Mouse (Mus musculus) forebrain, embryonic 16.5 days (tissue): Measurements from ENCODE around the gene Spem2. TPM values are rescaled to one million over a fixed set of nuclear protein-coding genes. Genes with fewer than 3 reads are reported as not detected.
A peak's percentile ranks its signal among the peaks of the same experiment; 100 is the strongest.

ENCODE experiments used
- ATAC-seq: fragments of 200-750 bp; cut with Nextera tagmentation; 2 replicates; pipeline ENCODE4 v1.8.0; 2017; ENCODE audit warnings: mild to moderate bottlenecking, moderate library complexity
- H3K27ac ChIP-seq: fragments of 300-500 bp; sonication (generic); 2 replicates; pipeline ENCODE4 v1.5.1; 2014; ENCODE audit warnings: low read length, control low read depth
- H3K27me3 ChIP-seq: fragments of 300-500 bp; sonication (generic); replicated peaks from 2 replicates; pipeline ENCODE4 v1.6.1; 2014; ENCODE audit warnings: low read length; ENCODE audit not compliant: control insufficient read depth, insufficient read depth
- H3K36me3 ChIP-seq: fragments of 300-500 bp; sonication (generic); 2 replicates; pipeline ENCODE4 v1.6.1; 2014; ENCODE audit not compliant: control insufficient read depth, insufficient read depth
- H3K4me1 ChIP-seq: fragments of 300-500 bp; sonication (generic); replicated peaks from 2 replicates; pipeline ENCODE4 v1.6.1; 2014; ENCODE audit warnings: low read length; ENCODE audit not compliant: control insufficient read depth, insufficient read depth
- H3K4me2 ChIP-seq: fragments of 300-500 bp; sonication (generic); 2 replicates; pipeline ENCODE4 v1.6.1; 2014; ENCODE audit warnings: mild to moderate bottlenecking, low read length, control low read depth
- H3K4me3 ChIP-seq: fragments of 300-500 bp; sonication (generic); replicated peaks from 2 replicates; pipeline ENCODE4 v1.5.1; 2014; ENCODE audit warnings: mild to moderate bottlenecking, low read length, control low read depth
- H3K9ac ChIP-seq: fragments of 300-500 bp; sonication (generic); replicated peaks from 2 replicates; pipeline ENCODE4 v1.6.1; 2014; ENCODE audit warnings: low read depth, low read length, control low read depth
- H3K9me3 ChIP-seq: fragments of 300-500 bp; sonication (generic); 2 replicates; pipeline ENCODE4 v1.6.1; 2016; ENCODE audit warnings: low read length; ENCODE audit not compliant: control insufficient read depth
- WGBS: fragments of 180-500 bp; shearing (Covaris S2); extraction: QIAGEN DNeasy Blood & Tissue Kit; methylation state at CpG from one replicate; pipeline ENCODE4 v1.1.7; 2014; 5-methylcytosine and 5-hydroxymethylcytosine counted together
- polyA plus RNA-seq: library from polyadenylated mRNA; unstranded; fragments of >200 nt; fragmentation: Nextera tagmentation; extraction: Ambion mirVana; gene quantifications from 2 replicates; pipeline ENCODE4 v1.2.1, GENCODE M21; 2015

Spem2 gene
- polyA plus RNA-seq, 1 experiment from 2014 or later = not detected

DNA sequence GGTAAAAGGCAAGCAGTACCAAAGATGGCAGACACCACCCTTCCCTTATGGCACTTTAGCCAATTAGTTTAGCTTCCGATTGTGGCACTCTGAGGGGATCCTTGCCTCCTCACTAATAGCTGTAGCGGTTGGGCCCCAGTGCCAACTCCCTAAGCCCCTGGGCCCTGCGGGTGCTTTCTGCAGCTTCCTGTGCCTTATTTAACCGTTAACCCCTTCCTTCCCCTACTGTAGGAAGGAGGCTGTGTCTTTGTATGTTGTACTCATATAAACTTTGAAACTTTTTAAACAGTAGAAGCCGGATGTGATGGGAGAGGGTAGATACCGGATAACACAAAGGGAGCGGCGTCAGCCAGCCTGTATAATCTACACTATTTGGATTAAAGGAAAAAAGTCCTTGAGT, 32.5 kb upstream of the Spem2 start:
- Histone ChIP-seq H3K4me1 (peaks cover 20% of the 10 kb centered on the region), H3K4me2 (no peak overlapping the region), H3K9ac (no peak overlapping the region), H3K4me3 (no peak overlapping the region), H3K9me3 (no peaks in the 10 kb centered on the region), H3K36me3 (peaks cover 18% of the 10 kb centered on the region; the same call in 1 of the 2 replicates), H3K27me3 (no peaks in the 10 kb centered on the region), H3K27ac (no peak overlapping the region)
- ATAC-seq = no peak
- WGBS = 65% methylated on average over 8 of the region's 8 CpGs

- no peak for ATAC-seq
- H3K4me1 ChIP-seq = peaks cover 24% of the 10 kb centered on the region
- H3K9ac ChIP-seq = no peak overlapping the region
- no peak overlapping the region for H3K4me3 ChIP-seq
- no peaks in the 10 kb centered on the region for H3K27me3 ChIP-seq
- H3K4me2 ChIP-seq = no peak overlapping the region
- H3K9me3 ChIP-seq = no peaks in the 10 kb centered on the region
- H3K27ac ChIP-seq = no peak overlapping the region
- H3K36me3 ChIP-seq = peaks cover 18% of the 10 kb centered on the region; the same call in 1 of the 2 replicates
- 95% methylated on average over 15 of the region's 15 CpGs for WGBS
Measured at GRCm38 (mm10) chr11:69849884-69850283, 31.6 kb upstream of the Spem2 start.

GRCm38 (mm10) chr11:69849128-69849527, 30.9 kb upstream of the Spem2 start:
- Histone ChIP-seq H3K4me1 (peaks cover 24% of the 10 kb centered on the region), H3K9ac (no peak overlapping the region), H3K36me3 (peaks cover 18% of the 10 kb centered on the region; the same call in 1 of the 2 replicates), H3K4me2 (no peak overlapping the region), H3K27me3 (no peaks in the 10 kb centered on the region), H3K4me3 (no peak overlapping the region), H3K9me3 (no peaks in the 10 kb centered on the region), H3K27ac (no peak overlapping the region)
- WGBS = 91% methylated on average over 9 of the region's 9 CpGs
- no peak for ATAC-seq

DNA sequence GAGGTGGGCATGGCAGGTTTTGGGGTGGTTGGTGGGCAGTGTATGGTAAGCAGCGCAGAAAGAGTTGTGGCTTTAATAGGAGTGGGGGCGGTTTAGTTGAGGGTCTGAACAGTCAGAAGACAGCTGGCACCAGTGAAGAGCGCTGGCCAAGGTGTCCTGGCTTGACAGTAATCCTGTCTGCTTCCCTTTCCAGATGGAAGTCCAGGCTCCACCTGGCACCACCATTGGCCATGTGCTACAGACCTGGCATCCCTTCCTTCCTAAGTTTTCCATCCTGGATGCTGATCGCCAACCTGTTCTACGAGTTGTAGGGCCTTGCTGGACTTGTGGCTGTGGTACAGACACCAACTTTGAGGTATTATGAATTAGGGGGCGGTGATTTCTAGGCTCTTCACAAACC, 29.8 kb upstream of the Spem2 start:
- H3K9me3 ChIP-seq = no peaks in the 10 kb centered on the region
- no peaks in the 10 kb centered on the region for H3K27me3 ChIP-seq
- H3K36me3 ChIP-seq = peaks cover 18% of the 10 kb centered on the region; the same call in 1 of the 2 replicates
- H3K4me1 ChIP-seq = peaks cover 24% of the 10 kb centered on the region
- no peak overlapping the region for H3K27ac ChIP-seq
- ATAC-seq = no peak
- H3K9ac ChIP-seq = no peak overlapping the region; the same call in 1 of the 2 replicates
- H3K4me2 ChIP-seq = peak overlapping the region; percentile 53
- WGBS = 97% methylated on average over 6 of the region's 6 CpGs
- no peak overlapping the region for H3K4me3 ChIP-seq

GRCm38 (mm10) chr11:69846738-69847688, 28.7 kb upstream of the Spem2 start:
- peak; percentile 41 for ATAC-seq
- Histone ChIP-seq H3K9ac (peak overlapping the region; percentile 89), H3K9me3 (no peaks in the 10 kb centered on the region), H3K36me3 (peaks cover 18% of the 10 kb centered on the region; the same call in 1 of the 2 replicates), H3K4me3 (peak overlapping the region; percentile 76), H3K27ac (peak overlapping the region; percentile 95), H3K4me1 (peaks cover 24% of the 10 kb centered on the region), H3K27me3 (no peaks in the 10 kb centered on the region), H3K4me2 (peak overlapping the region; percentile 53)
- 11% methylated on average over 37 of the region's 37 CpGs for WGBS

DNA sequence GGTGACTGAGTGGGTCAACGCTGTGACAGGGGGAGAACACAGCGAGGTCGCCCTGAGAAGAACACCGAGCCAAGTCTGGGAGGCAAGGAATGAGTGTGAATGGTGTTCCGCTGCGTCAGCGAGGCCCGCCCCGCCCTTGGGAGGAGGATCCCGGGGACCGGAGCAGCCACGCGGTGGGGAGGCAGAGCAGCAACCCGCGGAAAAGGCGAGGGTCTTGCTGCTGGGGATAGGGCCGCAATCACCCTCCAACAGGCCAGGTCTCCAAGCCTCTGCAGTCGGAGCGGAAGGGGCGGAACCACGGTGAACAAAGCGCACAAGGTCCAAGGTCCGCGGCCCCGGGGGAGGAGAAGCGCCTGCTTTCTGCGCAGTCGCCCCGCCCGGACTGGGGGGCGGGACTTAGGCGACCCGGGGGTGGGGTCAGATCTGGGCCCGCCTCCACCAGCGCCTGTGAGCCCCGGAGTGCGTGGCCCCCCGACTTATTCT, 28.0 kb upstream of the Spem2 start, which contains the start of gene Plscr3:
Gene Plscr3 (plus strand): TSS at position 179 of the 483 bp plus-strand sequence.
- WGBS = under 1% methylated on average over 38 of the region's 38 CpGs
- Histone ChIP-seq H3K9me3 (no peaks in the 10 kb centered on the region), H3K27me3 (no peaks in the 10 kb centered on the region), H3K4me2 (peak within 1 kb of the TSS; percentile 53), H3K9ac (peak within 1 kb of the TSS; percentile 89), H3K36me3 (peaks cover 18% of the 10 kb centered on the region; the same call in 1 of the 2 replicates), H3K4me1 (peaks cover 24% of the 10 kb centered on the region), H3K4me3 (peak within 1 kb of the TSS; percentile 76), H3K27ac (peak within 1 kb of the TSS; percentile 95)
- peak; percentile 95 for ATAC-seq

- WGBS = 1% methylated on average over 7 of the region's 7 CpGs
- ATAC-seq = no peak
- Histone ChIP-seq H3K4me2 (peak overlapping the region; percentile 76), H3K27me3 (no peaks in the 10 kb centered on the region), H3K9ac (peak overlapping the region; percentile 69), H3K4me1 (peaks cover 35% of the 10 kb centered on the region), H3K4me3 (peak overlapping the region; percentile 79), H3K27ac (peak overlapping the region; percentile 86), H3K36me3 (no peaks in the 10 kb centered on the region), H3K9me3 (no peaks in the 10 kb centered on the region)
Measured at GRCm38 (mm10) chr11:69838714-69839104, 20.4 kb upstream of the Spem2 start.

- Histone ChIP-seq H3K4me2 (peak within 1 kb of the TSS; percentile 93), H3K4me1 (peaks cover 41% of the 10 kb centered on the region), H3K4me3 (peak within 1 kb of the TSS; percentile 79), H3K9me3 (no peaks in the 10 kb centered on the region), H3K36me3 (no peaks in the 10 kb centered on the region), H3K27me3 (no peaks in the 10 kb centered on the region), H3K9ac (peak within 1 kb of the TSS; percentile 92), H3K27ac (peak within 1 kb of the TSS; percentile 90)
- under 1% methylated on average over 34 of the region's 34 CpGs for WGBS
- peak; percentile 91 for ATAC-seq
Measured at GRCm38 (mm10) chr11:69837952-69838713, 19.9 kb upstream of the Spem2 start, which contains the start of gene Tmem256. TSS of gene Tmem256 (plus strand) at chr11:69838514.

DNA sequence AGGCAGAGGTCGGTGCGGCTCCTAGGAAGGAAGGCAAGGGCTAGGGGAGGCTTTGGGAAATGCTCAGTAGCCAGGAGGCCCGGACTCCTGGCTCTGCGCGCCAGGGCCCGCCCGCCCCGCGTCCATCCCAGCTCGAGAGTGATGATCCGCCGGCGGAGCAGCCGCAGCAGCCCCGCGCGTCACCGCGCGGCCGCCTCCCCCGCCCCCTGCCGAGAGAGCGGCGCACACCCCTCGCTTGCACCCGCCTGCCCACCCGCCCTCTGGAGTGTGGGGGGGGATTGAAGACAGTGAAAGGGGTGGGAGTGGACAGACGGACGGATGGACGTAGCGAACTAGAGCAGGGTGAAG, 19.3 kb upstream of the Spem2 start, which contains the start of gene Nlgn2:
Gene Nlgn2 (minus strand): TSS at position 181 of the 348 bp plus-strand sequence.
- ATAC-seq = peak; percentile 72
- Histone ChIP-seq H3K9me3 (no peaks in the 10 kb centered on the region), H3K36me3 (peaks cover 3% of the 10 kb centered on the region; the same call in 1 of the 2 replicates), H3K4me3 (peak within 1 kb of the TSS; percentile 79), H3K9ac (peak within 1 kb of the TSS; percentile 92), H3K4me2 (peak within 1 kb of the TSS; percentile 93), H3K27me3 (no peaks in the 10 kb centered on the region), H3K27ac (peak within 1 kb of the TSS; percentile 90), H3K4me1 (peaks cover 41% of the 10 kb centered on the region)
- under 1% methylated on average over 31 of the region's 32 CpGs for WGBS
